Mouse (Mus musculus): ENCODE data around the gene Trim40.

The Trim40 gene

DNA sequence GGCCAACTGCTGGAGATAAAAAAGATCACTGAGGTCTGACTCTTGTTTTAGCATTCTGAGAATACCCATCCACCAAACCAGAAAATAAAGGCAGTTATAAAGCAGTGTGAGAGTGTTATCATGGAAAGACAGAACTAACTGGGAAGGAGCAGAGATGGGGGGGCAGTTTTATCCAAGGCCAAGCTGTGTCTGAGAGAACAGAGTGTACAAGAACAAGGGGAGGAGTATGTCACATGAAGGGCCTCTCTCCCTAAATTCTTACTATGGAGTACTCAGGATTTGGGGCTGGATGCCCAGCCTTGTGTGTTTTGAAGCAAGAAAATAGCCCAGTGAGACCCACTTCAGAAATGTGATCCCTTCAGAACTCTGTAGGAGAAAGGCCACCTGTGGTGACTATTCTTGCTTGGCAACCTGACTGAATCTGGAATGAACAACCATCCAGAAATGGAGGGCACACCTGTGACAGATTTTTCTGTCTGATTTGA lies 48.9 kb downstream of the Trim40 start:
- no peak for DNase-seq (ENCODE audit: low spot score)

DNA sequence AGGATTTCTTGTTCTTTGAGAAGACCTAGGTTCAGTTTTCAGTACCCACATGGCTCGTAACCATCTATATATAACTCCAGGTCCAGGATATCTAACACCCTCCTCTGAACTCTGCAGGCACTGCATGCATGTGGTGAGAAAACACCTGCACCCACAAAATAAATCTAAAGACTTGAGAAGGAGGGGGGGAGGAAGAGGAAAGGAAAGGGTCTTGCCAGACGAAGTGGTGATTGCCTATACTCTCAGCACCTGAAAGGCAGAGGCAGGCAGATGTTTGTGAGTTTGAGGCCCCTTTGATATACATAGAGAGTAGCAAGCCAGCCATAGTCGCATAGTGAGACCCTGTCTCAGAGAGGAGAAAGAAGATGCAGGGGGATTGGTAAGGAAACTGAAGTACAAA lies 50.0 kb downstream of the Trim40 start:
- DNase-seq (ENCODE audit: low spot score) = no peak

DNA sequence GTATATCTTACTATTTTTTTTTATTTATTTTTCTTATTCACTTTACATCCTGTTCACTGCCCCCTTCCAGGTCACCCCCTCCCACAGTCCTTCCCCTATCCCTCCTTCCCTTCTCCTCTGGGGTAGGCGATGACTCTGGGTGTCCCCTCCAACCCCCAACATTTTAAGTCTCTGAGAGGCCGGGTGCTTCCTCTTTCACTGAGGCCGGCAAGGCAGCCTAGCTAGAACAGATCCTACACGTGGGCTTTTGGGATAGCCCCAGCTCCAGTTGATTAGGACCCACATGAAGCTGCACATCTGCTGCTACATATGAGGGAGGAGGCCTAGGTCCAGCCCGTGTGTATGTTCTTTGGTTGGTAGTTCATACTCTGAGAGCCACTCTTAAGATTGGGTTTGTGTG lies 50.9 kb downstream of the Trim40 start:
- no peak for DNase-seq (ENCODE audit: low spot score)

DNA sequence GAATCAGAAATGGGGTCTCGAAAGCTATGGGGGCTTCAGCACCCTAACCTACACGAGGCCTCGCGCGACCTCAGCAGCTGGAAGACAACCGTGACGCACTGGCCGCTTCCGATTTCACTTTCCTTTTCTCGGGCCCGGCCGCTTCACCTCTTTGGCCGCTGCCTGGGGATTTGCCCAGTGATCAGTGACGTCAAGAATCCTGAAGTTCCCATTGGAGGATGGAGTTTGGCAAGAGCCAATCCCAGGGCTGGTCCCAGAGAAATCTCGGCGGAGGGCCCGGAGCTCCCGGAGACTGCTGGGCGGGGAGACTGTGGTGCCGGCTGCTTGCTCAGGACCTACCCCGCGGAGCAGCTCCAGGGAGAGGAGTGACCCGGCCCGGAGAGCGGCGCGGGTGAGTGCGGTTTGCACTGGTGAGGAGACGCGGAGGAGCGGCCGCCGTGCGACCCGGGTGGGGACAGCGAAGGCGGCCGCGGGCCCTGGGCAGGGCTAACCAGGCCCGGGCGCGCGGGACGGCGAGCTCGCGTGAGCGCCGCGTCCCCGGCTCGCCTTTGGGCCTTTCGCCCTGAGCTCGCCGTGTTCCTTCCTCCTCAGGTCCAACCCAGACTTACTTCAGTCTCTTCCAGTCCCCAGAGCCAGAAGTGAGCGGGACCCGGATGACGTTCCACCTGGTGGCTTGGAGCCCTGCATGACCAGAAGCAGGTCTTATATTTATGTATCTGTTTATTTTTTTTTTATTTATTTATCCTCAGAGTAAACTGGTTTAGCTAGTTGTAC lies 52.9 kb downstream of the Trim40 start, which contains the start of gene Trim26:
TSS of gene Trim26 (plus strand) at position 261 of the 774 bp plus-strand sequence.
- peak; percentile 99 for DNase-seq (ENCODE audit: low spot score)

DNA sequence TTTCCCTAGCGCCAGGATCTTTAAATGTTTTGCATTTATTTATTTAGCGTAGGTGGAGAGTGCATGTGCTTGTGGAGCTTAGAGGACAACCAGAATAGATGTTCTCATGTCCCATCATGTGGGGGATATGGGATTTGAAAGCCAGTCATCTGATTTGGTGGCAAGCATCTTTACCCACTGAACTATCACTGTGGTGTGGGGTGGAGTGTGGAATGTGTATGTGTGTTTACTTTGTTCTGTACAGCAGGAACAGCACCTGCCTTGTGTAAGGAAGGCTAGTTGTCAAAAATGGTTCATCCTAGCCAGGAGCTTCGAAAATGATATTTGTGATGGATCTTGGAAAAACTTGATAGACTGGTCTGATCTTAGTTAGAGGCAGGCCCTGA lies 53.5 kb downstream of the Trim40 start:
- no peak for DNase-seq (ENCODE audit: low spot score)

DNA sequence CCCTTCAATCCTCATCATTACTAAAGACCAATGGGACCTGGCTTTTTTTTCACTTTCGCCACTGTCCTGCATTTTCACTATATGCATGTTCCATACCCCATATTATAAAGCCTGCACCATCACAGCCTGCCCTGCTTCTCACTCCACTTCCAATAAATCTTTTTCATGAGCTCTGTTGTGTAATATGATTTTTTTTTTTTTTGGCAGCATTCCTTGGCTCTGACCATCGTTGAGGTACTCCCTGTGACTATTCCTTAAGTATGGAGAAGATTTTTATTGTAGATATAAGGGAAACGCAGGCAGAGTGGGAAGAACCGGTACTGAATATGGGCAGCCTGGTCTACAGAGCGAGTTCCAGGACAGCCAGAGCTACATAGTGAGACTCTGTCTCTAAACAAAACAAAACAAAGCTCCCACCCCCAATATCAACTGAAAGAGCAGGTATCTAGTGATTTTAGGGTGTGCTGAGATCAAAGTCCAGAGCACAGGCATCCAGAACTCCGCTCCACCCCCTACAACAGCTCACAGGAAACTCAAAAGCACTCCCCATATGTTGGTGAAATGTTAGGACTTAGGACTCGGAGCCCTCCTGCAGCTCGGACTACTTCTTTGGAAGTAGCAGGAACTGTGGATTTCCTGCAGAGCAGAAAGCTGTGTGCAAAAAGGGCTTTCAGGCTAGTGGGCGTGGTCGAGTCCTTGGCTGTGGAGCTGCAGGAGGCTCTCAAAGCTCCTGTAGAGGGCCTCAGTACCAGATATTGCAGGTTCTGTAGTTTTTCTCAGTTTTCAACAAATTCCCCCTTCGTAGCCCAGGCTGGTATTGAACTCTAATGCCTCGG lies 54.1 kb downstream of the Trim40 start:
- peak; percentile 79 for DNase-seq (ENCODE audit: low spot score)

DNA sequence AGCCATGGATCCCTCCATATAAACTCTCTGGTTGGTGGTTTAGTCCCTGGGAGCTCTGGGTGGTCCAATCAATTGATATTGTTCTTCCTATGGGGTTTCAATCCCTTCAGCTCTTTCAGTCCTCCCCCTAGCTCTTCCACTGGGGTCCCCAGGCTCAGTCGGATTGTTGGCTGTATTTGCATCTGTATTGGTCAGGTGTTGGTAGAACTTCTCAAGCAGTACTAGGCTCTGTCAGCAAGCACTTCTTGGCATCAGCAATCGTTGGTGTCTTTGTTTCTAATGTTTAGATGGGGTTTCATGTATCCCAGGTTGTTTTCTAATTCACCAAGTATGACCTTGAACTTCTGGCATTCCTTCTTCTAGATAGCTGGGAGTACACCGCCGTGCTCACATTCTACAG lies 57.2 kb downstream of the Trim40 start:
- no peak for DNase-seq (ENCODE audit: low spot score)
